In the genomic region with DNA sequence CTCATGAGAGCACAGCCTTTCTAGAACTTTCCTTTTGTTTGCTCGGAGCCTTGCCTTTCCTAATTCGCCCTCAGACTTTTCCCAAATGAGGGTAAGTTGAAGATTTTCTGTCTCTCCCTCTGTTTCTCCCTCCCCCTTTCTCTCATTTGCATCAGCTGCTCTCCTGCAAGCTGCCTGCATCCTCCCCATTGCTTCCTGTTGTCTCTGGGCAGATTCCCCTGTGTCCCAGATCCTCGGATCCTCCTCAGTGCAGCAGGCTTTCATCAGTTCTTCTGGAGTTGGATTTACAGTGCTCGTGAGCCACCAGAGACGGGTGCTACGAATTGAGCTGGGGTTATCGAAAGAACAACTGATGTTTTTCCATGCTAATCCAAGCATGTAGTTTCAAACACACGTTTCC, we compare ENCODE assay signal across 31 mouse cellular contexts. TPM values are rescaled to one million over a fixed set of nuclear protein-coding genes. Genes with fewer than 3 reads are reported as not detected.
DNase-seq lines count a peak whose midpoint lies in the region; ATAC-seq and TF ChIP-seq lines count a peak whose summit lies in the region.
"Had no signal": no experiment of that assay in that cellular context is flagged by ENCODE, and none has a peak within 500 bp of the region (broad histone marks: within the 10 kb centered on the region; RNA-seq: fewer than 3 reads in every experiment).

No protein-coding gene starts in this region.

- H3K79me2 ChIP-seq in myocyte (ENCODE audit: control insufficient read depth, insufficient read depth), result no peaks in the 10 kb centered on the region

- ATAC-seq in midbrain, postnatal 0 days (ENCODE audit: low FRiP score), result no peak
- no peak for ATAC-seq in midbrain, embryonic 16.5 days
- ATAC-seq: forebrain, embryonic 14.5 days; forebrain, embryonic 16.5 days; Patski had no signal

- TF ChIP-seq POLR2A in myocyte (IDR thresholded peaks at IDR 0.05; ENCODE audit: insufficient read length, low read depth), result no peak

- no peak for TF ChIP-seq CTCF in midbrain, postnatal 0 days (IDR thresholded peaks at IDR 0.05)

- no peak overlapping the region for H3ac ChIP-seq in myocyte (ENCODE audit: control insufficient read depth, insufficient read length)

- no peaks in the 10 kb centered on the region for H3K9me3 ChIP-seq in midbrain, postnatal 0 days (ENCODE audit: low read length)
- no peaks in the 10 kb centered on the region for H3K9me3 ChIP-seq in midbrain, embryonic 16.5 days (replicated peaks; ENCODE audit: control insufficient read depth, low read length, poor library complexity, severe bottlenecking)
- H3K9me3 ChIP-seq: embryonic facial prominence, embryonic 13.5 days; embryonic facial prominence, embryonic 15.5 days; forebrain, embryonic 10.5 days; forebrain, embryonic 12.5 days had no signal

- H3K4me3 ChIP-seq in midbrain, postnatal 0 days (ENCODE audit: low read depth, low read length), result no peak overlapping the region
- H3K4me3 ChIP-seq in midbrain, embryonic 16.5 days (ENCODE audit: low read depth, low read length), result no peak overlapping the region
- no peak overlapping the region for H3K4me3 ChIP-seq in myocyte
- H3K4me3 ChIP-seq: embryonic facial prominence, embryonic 13.5 days; embryonic facial prominence, embryonic 15.5 days; erythroblast, embryonic 14.5 days; forebrain, embryonic 10.5 days; forebrain, embryonic 12.5 days had no signal

- 66% methylated on average over 8 of the region's 8 CpGs for WGBS in midbrain, postnatal 0 days
- 77% methylated on average over 8 of the region's 8 CpGs for WGBS in midbrain, embryonic 16.5 days

- 0 out of 2 replicates have a peak overlapping the region, but pooled peaks have one; percentile 9 for H3K9ac ChIP-seq in midbrain, postnatal 0 days (replicated peaks; ENCODE audit: low read length, poor library complexity, severe bottlenecking)
- no peak overlapping the region for H3K9ac ChIP-seq in midbrain, embryonic 16.5 days (ENCODE audit: low read depth, low read length)
- H3K9ac ChIP-seq: embryonic facial prominence, embryonic 13.5 days; embryonic facial prominence, embryonic 15.5 days; forebrain, embryonic 12.5 days had no signal

- H3K36me3 ChIP-seq in midbrain, postnatal 0 days (ENCODE audit: insufficient read depth, low read length), result no peaks in the 10 kb centered on the region
- no peaks in the 10 kb centered on the region for H3K36me3 ChIP-seq in midbrain, embryonic 16.5 days (ENCODE audit: control insufficient read depth, insufficient read depth, low read length)
- no peaks in the 10 kb centered on the region for H3K36me3 ChIP-seq in myocyte (ENCODE audit: control insufficient read depth, insufficient read depth)
- H3K36me3 ChIP-seq: embryonic facial prominence, embryonic 13.5 days; embryonic facial prominence, embryonic 15.5 days; forebrain, embryonic 10.5 days; forebrain, embryonic 12.5 days had no signal

- DNase-seq in midbrain, postnatal 0 days (ENCODE audit: low spot score), result no peak
- DNase-seq in MN1 (ENCODE audit: low spot score), result peak; percentile 22
- DNase-seq in R1 (ENCODE audit: low read depth, low spot score), result peak; percentile 21
- DNase-seq in thymus, postnatal 0 days (ENCODE audit: low spot score), result no peak
- DNase-seq in layer of hippocampus, adult 8-10 months (ENCODE audit: low spot score in 2 of 2), result no peak
- DNase-seq: adrenal gland, adult 2 months; adrenal gland, postnatal 10 days; adrenal gland, postnatal 25 days; cerebellum, adult 11 months; cerebellum, adult 18-20 months; cerebellum, adult 8-10 months; cerebellum, adult 9-11 months; cerebellum, postnatal 14 days; cerebellum, postnatal 36 days; embryo, embryonic 11 days had no signal

- no peak overlapping the region for H3K27ac ChIP-seq in midbrain, postnatal 0 days (ENCODE audit: low read depth, low read length)
- no peak overlapping the region for H3K27ac ChIP-seq in midbrain, embryonic 16.5 days (ENCODE audit: low read length)
- H3K27ac ChIP-seq: embryonic facial prominence, embryonic 13.5 days; embryonic facial prominence, embryonic 15.5 days; forebrain, embryonic 10.5 days; forebrain, embryonic 12.5 days had no signal

- H3K27me3 ChIP-seq in midbrain, postnatal 0 days (ENCODE audit: insufficient read depth, low read length), result no peaks in the 10 kb centered on the region
- no peaks in the 10 kb centered on the region for H3K27me3 ChIP-seq in midbrain, embryonic 16.5 days (ENCODE audit: control insufficient read depth, insufficient read depth, low read depth, low read length)
- H3K27me3 ChIP-seq in myocyte (ENCODE audit: control insufficient read depth, insufficient read depth, insufficient read length), result peaks cover 49% of the 10 kb centered on the region
- H3K27me3 ChIP-seq: embryonic facial prominence, embryonic 13.5 days; embryonic facial prominence, embryonic 15.5 days; forebrain, embryonic 12.5 days had no signal

- H3K4me1 ChIP-seq in midbrain, postnatal 0 days (ENCODE audit: insufficient read depth, low read length), result no peaks in the 10 kb centered on the region
- H3K4me1 ChIP-seq in midbrain, embryonic 16.5 days (ENCODE audit: control insufficient read depth, insufficient read depth, low read length), result no peaks in the 10 kb centered on the region
- H3K4me1 ChIP-seq: embryonic facial prominence, embryonic 13.5 days; embryonic facial prominence, embryonic 15.5 days; forebrain, embryonic 10.5 days; forebrain, embryonic 12.5 days had no signal

- H3K4me2 ChIP-seq in midbrain, postnatal 0 days (ENCODE audit: low read depth, low read length, poor library complexity, severe bottlenecking), result no peak overlapping the region
- H3K4me2 ChIP-seq in midbrain, embryonic 16.5 days (ENCODE audit: low read length), result no peak overlapping the region
- peak overlapping the region; percentile 15 for H3K4me2 ChIP-seq in myocyte (ENCODE audit: low read depth)
- H3K4me2 ChIP-seq: embryonic facial prominence, embryonic 13.5 days; embryonic facial prominence, embryonic 15.5 days; forebrain, embryonic 12.5 days had no signal

TF ChIP-seq in myocyte, 11 proteins besides CTCF, POLR2A, EP300 and RAD21:
- TF ChIP-seq POLR2AphosphoS2 (IDR thresholded peaks at IDR 0.05; ENCODE audit: insufficient read length, low read depth) (no peak), USF1 (IDR thresholded peaks at IDR 0.05; ENCODE audit: low read depth) (no peak), REST (IDR thresholded peaks at IDR 0.05; ENCODE audit: insufficient read depth, insufficient read length) (no peak), CEBPB (IDR thresholded peaks at IDR 0.05; ENCODE audit: insufficient read depth, poor library complexity, severe bottlenecking) (no peak), TCF3 (IDR thresholded peaks at IDR 0.05; ENCODE audit: insufficient read length, low read depth) (no peak), MYOG (IDR thresholded peaks at IDR 0.05; ENCODE audit: control insufficient read depth in 1 of 3, insufficient read depth in 1 of 3, insufficient read length in 2 of 3, low read depth in 2 of 3) (no peak), MYOD1 (IDR thresholded peaks at IDR 0.05; ENCODE audit: control insufficient read depth in 1 of 3, insufficient read length in 2 of 3, low read depth in 2 of 3) (no peak), MAX (IDR thresholded peaks at IDR 0.05; ENCODE audit: low read depth) (no peak), SRF (IDR thresholded peaks at IDR 0.05; ENCODE audit: control insufficient read depth, insufficient read length, low read depth) (no peak), TCF12 (IDR thresholded peaks at IDR 0.05; ENCODE audit: insufficient read depth, poor library complexity, severe bottlenecking) (no peak), E2F4 (IDR thresholded peaks at IDR 0.05; ENCODE audit: insufficient read depth) (no peak)
TF ChIP-seq in myocyte: peak in this region for 0.

RNA-seq across cellular contexts. Expression of a gene that starts 2.6 kb away (rescaled TPM):
- not detected in 2 replicates for total RNA-seq in midbrain, postnatal 0 days (2014; rRNA removed)
- not detected in 2 replicates for polyA plus RNA-seq in midbrain, postnatal 0 days (2015; fragmentation: Nextera tagmentation; extraction: Ambion mirVana)
- not detected in 2 replicates for polyA plus RNA-seq in midbrain, embryonic 16.5 days (2015; fragmentation: Nextera tagmentation; extraction: Ambion mirVana)
- polyA plus RNA-seq in myocyte (2012; fragmentation: generic; extraction: Trizol), result not detected
- polyA plus RNA-seq in thymus, postnatal 0 days (2015; fragmentation: Nextera tagmentation; extraction: Ambion mirVana), result not detected in 2 replicates
- not detected for total RNA-seq in layer of hippocampus, adult 8-10 months (2022)
- total RNA-seq: adrenal gland, adult 2 months; adrenal gland, postnatal 10 days; adrenal gland, postnatal 25 days; adrenal gland, postnatal 4 days; common myeloid progenitor, adult 5-6 weeks; ES-E14; MEL had no signal
- polyA plus RNA-seq: adrenal gland, adult 2 months; C2C12; embryonic facial prominence, embryonic 11.5 days; embryonic facial prominence, embryonic 13.5 days; embryonic facial prominence, embryonic 15.5 days; erythroblast, embryonic 14.5 days; forebrain, embryonic 10.5 days; forebrain, embryonic 12.5 days; forebrain, embryonic 14.5 days; forebrain, embryonic 16.5 days; Patski had no signal

RNA-seq across cellular contexts. Expression of a gene that starts 6.8 kb away (rescaled TPM):
- total RNA-seq in midbrain, postnatal 0 days (2014; rRNA removed), result not detected in 2 replicates
- not detected in 2 replicates for polyA plus RNA-seq in midbrain, postnatal 0 days (2015; fragmentation: Nextera tagmentation; extraction: Ambion mirVana)
- polyA plus RNA-seq in midbrain, embryonic 16.5 days (2015; fragmentation: Nextera tagmentation; extraction: Ambion mirVana), result not detected in 2 replicates
- not detected for polyA plus RNA-seq in myocyte (2012; fragmentation: generic; extraction: Trizol)
- not detected in 2 replicates for polyA plus RNA-seq in thymus, postnatal 0 days (2015; fragmentation: Nextera tagmentation; extraction: Ambion mirVana)
- total RNA-seq in layer of hippocampus, adult 8-10 months (2022), result not detected
- total RNA-seq: adrenal gland, adult 2 months; adrenal gland, postnatal 10 days; adrenal gland, postnatal 25 days; adrenal gland, postnatal 4 days; common myeloid progenitor, adult 5-6 weeks; ES-E14; MEL had no signal
- polyA plus RNA-seq: adrenal gland, adult 2 months; C2C12; embryonic facial prominence, embryonic 11.5 days; embryonic facial prominence, embryonic 13.5 days; embryonic facial prominence, embryonic 15.5 days; erythroblast, embryonic 14.5 days; forebrain, embryonic 10.5 days; forebrain, embryonic 12.5 days; forebrain, embryonic 14.5 days; forebrain, embryonic 16.5 days; Patski had no signal

RNA-seq across cellular contexts. Expression of a gene that starts 49.7 kb away (rescaled TPM):
- total RNA-seq in midbrain, postnatal 0 days (2014; rRNA removed), result not detected in 2 replicates
- polyA plus RNA-seq in midbrain, postnatal 0 days (2015; fragmentation: Nextera tagmentation; extraction: Ambion mirVana), result not detected in 2 replicates
- polyA plus RNA-seq in midbrain, embryonic 16.5 days (2015; fragmentation: Nextera tagmentation; extraction: Ambion mirVana), result not detected in 2 replicates
- 0.12 TPM for polyA plus RNA-seq in myocyte (2012; fragmentation: generic; extraction: Trizol)
- 0.26 and 0.27 TPM in 2 replicates for polyA plus RNA-seq in thymus, postnatal 0 days (2015; fragmentation: Nextera tagmentation; extraction: Ambion mirVana)
- not detected for total RNA-seq in layer of hippocampus, adult 8-10 months (2022)
- total RNA-seq: adrenal gland, adult 2 months; adrenal gland, postnatal 10 days; adrenal gland, postnatal 25 days; adrenal gland, postnatal 4 days; common myeloid progenitor, adult 5-6 weeks had no signal
- polyA plus RNA-seq: adrenal gland, adult 2 months; C2C12; embryonic facial prominence, embryonic 11.5 days; embryonic facial prominence, embryonic 13.5 days; embryonic facial prominence, embryonic 15.5 days; erythroblast, embryonic 14.5 days; forebrain, embryonic 10.5 days; forebrain, embryonic 12.5 days; forebrain, embryonic 14.5 days; forebrain, embryonic 16.5 days; Patski had no signal

Comparison
In these comparisons a context has a peak if more than half of its experiments do, and no peak if none do; other contexts are left out.
1. DNase-seq: peak in MN1 (single experiment) and R1 (single experiment); none in midbrain, postnatal 0 days (single experiment), thymus, postnatal 0 days (single experiment) and layer of hippocampus, adult 8-10 months (0 of 2).